Mouse (Mus musculus) liver, embryonic 14.5 days (tissue): ENCODE measurements at regions not wholly inside any gene's neighbourhood (a gene's known extent, or its start where the extent isn't known, plus 50 kb on each side); places are given as distances from the start of the nearest gene placed in this dataset.

Experiments used
- CTCF ChIP-seq: IDR thresholded peaks from 2 replicates; pipeline ENCODE4 v1.5.1; 2016; ENCODE audit warnings: antibody characterized with exemption, low read depth, control low read depth
- EP300 ChIP-seq: IDR thresholded peaks from 2 replicates; pipeline ENCODE4 v1.6.1; 2016; ENCODE audit warnings: antibody characterized with exemption, low read depth

DNA sequence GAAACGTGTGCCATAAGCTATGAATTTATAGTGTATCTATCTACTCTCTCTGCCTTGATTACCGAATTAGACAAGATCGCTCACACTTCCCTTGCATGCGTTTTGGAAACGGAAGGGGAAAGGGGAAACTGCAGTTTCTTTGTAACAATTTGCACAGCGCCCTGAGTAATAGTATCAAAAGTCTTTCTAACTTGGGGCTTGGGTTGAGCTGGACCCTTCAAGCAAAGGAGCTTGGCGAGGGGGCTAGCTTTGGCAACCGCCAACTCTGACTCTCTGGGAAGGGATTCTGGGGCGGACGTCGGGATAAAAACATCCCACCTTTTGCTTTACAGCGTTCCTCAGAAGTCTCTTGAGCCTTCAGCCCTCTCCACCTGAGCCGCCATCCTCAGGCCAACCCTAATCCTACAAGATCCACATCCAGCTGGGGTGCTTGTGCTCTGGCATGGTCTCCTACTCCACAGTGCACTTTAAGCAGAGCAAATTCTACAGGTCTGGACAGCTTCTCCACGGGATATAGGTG, 79.6 kb downstream of the Nr2f2 start:
- TF ChIP-seq CTCF (no peak), EP300 (no peak)
